Mouse (Mus musculus): ENCODE measurements around the gene Setd1a. TPM values are rescaled to one million over a fixed set of nuclear protein-coding genes. Genes with fewer than 3 reads are reported as not detected.
A peak's percentile ranks its signal among the peaks of the same experiment; 100 is the strongest.

Gene Setd1a
- total and polyA plus RNA-seq, 3 experiments = 9.2 to 55.9 TPM; not detected in 1

DNA sequence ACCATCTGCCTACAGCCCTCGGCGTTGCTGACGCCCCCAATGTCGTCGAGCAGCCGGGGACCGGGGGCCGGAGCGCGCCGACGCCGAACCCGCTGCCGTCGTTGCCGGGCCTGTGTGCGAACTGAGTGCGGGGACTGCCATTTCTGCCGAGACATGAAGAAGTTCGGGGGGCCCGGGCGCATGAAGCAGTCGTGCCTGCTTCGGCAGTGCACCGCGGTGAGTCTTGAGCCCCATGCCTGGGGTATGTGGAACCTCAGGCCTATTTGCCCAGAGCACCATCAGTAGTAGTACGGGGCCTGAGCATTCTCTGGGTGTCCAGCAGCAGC lies 28.3 kb upstream of the Setd1a start:
- Histone ChIP-seq H3K36me3 (ENCODE audit: control insufficient read depth in 1 of 2, insufficient read depth in 2 of 2, low read length in 2 of 2) (peaks cover 2 to 6% of the 10 kb centered on the region in 2 experiments; a peak in 2 of 4 replicates), H3K4me1 (ENCODE audit: control insufficient read depth in 1 of 2, insufficient read depth in 2 of 2, low read length in 2 of 2) (peaks cover 0 to 8% of the 10 kb centered on the region in 2 experiments; a peak in 1 of 4 replicates), H3K4me3 (ENCODE audit: control insufficient read depth in 1 of 2, insufficient read depth in 1 of 2, low read depth in 2 of 2, low read length in 2 of 2) (no peak overlapping the region), H3K9ac (ENCODE audit: control insufficient read depth, low read depth, low read length, poor library complexity, severe bottlenecking) (no peak overlapping the region), H3K9me3 (replicated peaks; ENCODE audit: insufficient read depth, low read length) (no peaks in the 10 kb centered on the region), H3K27me3 (ENCODE audit: control insufficient read depth in 1 of 2, insufficient read depth in 2 of 2, low read length in 2 of 2) (no peaks in the 10 kb centered on the region), H3K79me2 (ENCODE audit: control insufficient read depth, insufficient read depth, low read length, poor library complexity) (peaks cover 2% of the 10 kb centered on the region; the same call in 1 of the 2 replicates), H3K27ac (ENCODE audit: control insufficient read depth, low read depth, low read length) (no peak overlapping the region)
- no peak for DNase-seq (ENCODE audit: low read depth, low spot score)
- TF ChIP-seq UBTF (IDR thresholded peaks at IDR 0.05; ENCODE audit: borderline replicate concordance, insufficient read depth, low read depth, low read length) = no peak
- no peak for TF ChIP-seq NRF1 (IDR thresholded peaks at IDR 0.05; ENCODE audit: insufficient read depth, low read depth, low read length, poor library complexity, severe bottlenecking)
- TF ChIP-seq MYB (IDR thresholded peaks at IDR 0.05; ENCODE audit: low read depth, low read length) = no peak
- TF ChIP-seq CHD2 (IDR thresholded peaks at IDR 0.05; ENCODE audit: low read length) = no peak
- no peak for TF ChIP-seq CTCF (IDR thresholded peaks at IDR 0.05 in 2 of 3, conservative IDR thresholded peaks at IDR 0.05 in 1 of 3; ENCODE audit: control insufficient read depth in 1 of 3, insufficient read depth in 1 of 3, low read depth in 2 of 3, low read length in 3 of 3, poor library complexity in 1 of 3, severe bottlenecking in 1 of 3)
- no peak for TF ChIP-seq MYC (IDR thresholded peaks at IDR 0.05; ENCODE audit: low read depth, low read length)
- no peak for TF ChIP-seq BHLHE40 (IDR thresholded peaks at IDR 0.05; ENCODE audit: borderline replicate concordance, low read depth, low read length)
- no peak for TF ChIP-seq POLR2AphosphoS5 (IDR thresholded peaks at IDR 0.05; ENCODE audit: borderline replicate concordance, low read depth, low read length)

DNA sequence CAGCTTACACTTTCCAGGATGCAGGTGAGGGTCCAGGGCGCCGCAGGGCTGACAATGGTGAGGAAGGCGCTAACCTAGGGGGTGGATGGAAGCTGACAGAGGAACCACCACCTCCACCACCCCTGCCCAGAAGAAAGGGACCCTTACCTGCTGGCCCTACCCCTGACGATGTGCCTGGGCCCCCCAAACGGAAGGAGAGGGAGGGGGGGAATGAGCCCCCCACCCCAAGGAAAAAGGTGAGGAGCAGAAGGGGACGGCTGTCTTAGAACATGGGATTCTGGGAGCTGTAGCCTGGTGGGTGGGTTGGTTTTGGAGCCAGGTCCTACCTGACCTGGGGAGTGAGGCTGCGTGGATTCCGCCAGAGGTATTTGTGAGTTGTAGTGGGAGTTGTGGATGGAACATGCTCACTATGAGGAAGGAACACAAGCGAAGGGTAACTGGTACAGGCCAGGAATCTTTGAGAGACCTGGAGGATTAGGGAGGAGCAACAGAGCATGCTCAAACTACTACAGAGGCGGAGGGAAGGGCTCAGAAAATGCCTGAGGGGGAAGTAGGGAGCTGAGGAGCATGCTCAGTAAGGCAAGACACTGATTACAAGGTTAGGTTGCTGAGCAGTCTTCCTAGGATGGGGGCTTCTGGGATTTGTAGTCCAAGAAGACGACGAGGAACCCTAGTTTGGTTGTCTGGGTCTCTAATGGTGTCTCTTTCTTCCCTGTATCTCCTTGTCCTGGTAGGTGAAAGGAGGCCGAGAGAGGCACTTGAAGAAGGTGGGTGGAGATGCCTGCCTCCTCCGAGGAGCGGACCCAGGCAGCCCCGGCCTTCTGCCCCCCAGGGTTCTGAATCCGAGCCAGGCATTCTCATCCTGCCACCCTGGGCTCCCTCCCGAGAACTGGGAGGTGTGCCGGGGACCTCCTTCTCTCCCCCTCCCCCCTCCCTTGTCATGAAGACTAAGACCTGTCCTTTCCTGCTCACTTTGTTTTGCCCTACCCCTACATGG lies 26.0 kb upstream of the Setd1a start:
- no peak overlapping the region for H3K9ac ChIP-seq (ENCODE audit: control insufficient read depth, low read depth, low read length, poor library complexity, severe bottlenecking)
- H3K27ac ChIP-seq (ENCODE audit: control insufficient read depth, low read depth, low read length) = no peak overlapping the region
- peaks cover 2% of the 10 kb centered on the region; the same call in 1 of the 2 replicates for H3K79me2 ChIP-seq (ENCODE audit: control insufficient read depth, insufficient read depth, low read length, poor library complexity)
- peak; percentile 70 for DNase-seq (ENCODE audit: low read depth, low spot score)
- no peak overlapping the region for H3K4me3 ChIP-seq (ENCODE audit: control insufficient read depth in 1 of 2, insufficient read depth in 1 of 2, low read depth in 2 of 2, low read length in 2 of 2)
- peaks cover 0 to 2% of the 10 kb centered on the region in 2 experiments; a peak in 1 of 4 replicates for H3K36me3 ChIP-seq (ENCODE audit: control insufficient read depth in 1 of 2, insufficient read depth in 2 of 2, low read length in 2 of 2)
- no peaks in the 10 kb centered on the region for H3K9me3 ChIP-seq (replicated peaks; ENCODE audit: insufficient read depth, low read length)
- no peaks in the 10 kb centered on the region for H3K27me3 ChIP-seq (ENCODE audit: control insufficient read depth in 1 of 2, insufficient read depth in 2 of 2, low read length in 2 of 2)
- TF ChIP-seq MAZ (IDR thresholded peaks at IDR 0.05; ENCODE audit: low read depth, low read length) (no peak), NRF1 (IDR thresholded peaks at IDR 0.05; ENCODE audit: insufficient read depth, low read depth, low read length, poor library complexity, severe bottlenecking) (peak; percentile 68), MEF2A (IDR thresholded peaks at IDR 0.05; ENCODE audit: extremely low read depth, insufficient replicate concordance, low read depth, low read length, poor library complexity, severe bottlenecking) (no peak), TBP (IDR thresholded peaks at IDR 0.05; ENCODE audit: low read depth, low read length) (no peak), ZMIZ1 (IDR thresholded peaks at IDR 0.05; ENCODE audit: low read depth, low read length) (no peak), HCFC1 (IDR thresholded peaks at IDR 0.05; ENCODE audit: low read depth, low read length) (peak; percentile 88), USF2 (IDR thresholded peaks at IDR 0.05; ENCODE audit: borderline replicate concordance in 1 of 2, insufficient read depth in 1 of 2, low read depth in 1 of 2, low read length in 2 of 2) (no peak), GABPA (IDR thresholded peaks at IDR 0.05; ENCODE audit: low read depth, low read length) (no peak), ELF1 (IDR thresholded peaks at IDR 0.05; ENCODE audit: low read depth, low read length) (peak; percentile 72), KAT2A (conservative IDR thresholded peaks at IDR 0.05; ENCODE audit: low read depth, low read length) (peak; percentile 56), E2F4 (IDR thresholded peaks at IDR 0.05; ENCODE audit: borderline replicate concordance, low read depth, low read length) (no peak), EP300 (IDR thresholded peaks at IDR 0.05; ENCODE audit: low read depth in 1 of 2, low read length in 2 of 2) (no peak), USF1 (IDR thresholded peaks at IDR 0.05; ENCODE audit: low read depth, low read length) (no peak), TCF12 (IDR thresholded peaks at IDR 0.05; ENCODE audit: low read depth, low read length) (no peak), UBTF (IDR thresholded peaks at IDR 0.05; ENCODE audit: borderline replicate concordance, insufficient read depth, low read depth, low read length) (no peak), ZC3H11A (IDR thresholded peaks at IDR 0.05; ENCODE audit: low read depth, low read length) (no peak), POLR2AphosphoS2 (IDR thresholded peaks at IDR 0.05; ENCODE audit: low read length) (no peak), MYB (IDR thresholded peaks at IDR 0.05; ENCODE audit: low read depth, low read length) (no peak), POLR2A (IDR thresholded peaks at IDR 0.05; ENCODE audit: control insufficient read depth in 1 of 2, insufficient read depth in 1 of 2, low read depth in 1 of 2, low read length in 2 of 2, poor library complexity in 1 of 2) (no peak), MXI1 (IDR thresholded peaks at IDR 0.05; ENCODE audit: low read depth, low read length) (no peak)
- H3K4me1 ChIP-seq (ENCODE audit: control insufficient read depth in 1 of 2, insufficient read depth in 2 of 2, low read length in 2 of 2) = no peaks in the 10 kb centered on the region
